Mouse (Mus musculus) urinary bladder, postnatal 10 days (tissue): ENCODE measurements around the gene Gm49369.
"Not testable (repeated sequence)": the region's sequence is repeated elsewhere in the genome, so short reads cannot be mapped to it uniquely, and the experiment has no call there.

Experiments
- DNase-seq: peaks from one replicate; pipeline ENCODE4 v3.0.0; 2022; ENCODE audit warnings: low spot score

Gene Gm49369

DNA sequence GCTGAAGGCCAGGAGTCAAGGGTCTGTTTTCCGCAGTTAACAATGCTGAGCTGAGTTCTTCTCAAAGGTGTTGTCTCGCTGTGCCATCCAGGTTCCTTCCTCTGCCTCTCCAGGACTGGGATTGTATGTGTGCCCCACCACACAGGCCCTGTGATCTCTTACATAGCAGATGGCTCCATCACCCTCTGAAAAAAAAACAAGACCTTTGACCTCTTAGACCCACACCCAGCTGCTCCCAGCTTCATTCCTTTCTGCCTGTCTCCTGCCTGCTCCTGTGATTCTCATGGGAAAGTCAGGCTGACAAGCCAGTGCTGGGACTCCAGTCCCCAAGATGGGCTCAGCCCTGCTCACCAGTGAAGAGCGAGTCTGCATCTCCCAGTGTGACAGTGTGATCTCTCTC is 54.0 kb downstream of the Gm49369 start:
- DNase-seq, result no peak

DNA sequence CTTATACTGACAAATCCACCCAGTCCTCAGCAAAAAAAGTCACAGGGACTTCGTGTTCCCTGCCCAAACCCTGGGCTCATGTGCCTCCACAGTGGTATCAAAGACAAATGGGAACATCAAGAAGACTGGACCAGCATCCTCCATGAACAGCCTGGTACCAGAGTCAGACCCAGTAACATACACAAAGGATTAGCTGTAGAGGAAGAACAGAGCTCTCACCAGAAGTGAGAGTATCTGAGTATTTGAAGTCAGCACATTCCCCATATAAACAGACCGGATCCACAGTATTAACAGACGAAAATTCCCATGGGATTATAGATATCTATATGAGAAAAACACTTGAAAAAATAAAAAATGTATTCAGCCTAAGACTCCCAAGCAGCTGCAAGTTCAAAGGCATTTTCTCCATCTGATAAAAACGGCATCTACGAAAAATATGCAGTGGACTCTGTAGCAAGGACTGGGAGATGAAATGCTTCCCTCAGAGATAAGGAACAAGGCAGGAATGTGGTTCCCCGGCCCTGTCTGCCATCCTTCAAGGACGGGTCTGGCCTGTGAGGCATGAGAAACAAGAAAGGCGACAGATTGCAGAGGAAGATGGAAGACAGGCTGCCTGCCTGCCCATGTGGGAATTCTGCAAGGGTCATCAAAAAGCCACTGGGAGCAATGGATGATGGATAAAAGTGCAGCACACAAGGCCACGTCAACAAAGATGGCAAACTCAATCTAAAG is 55.6 kb downstream of the Gm49369 start:
- DNase-seq, result no peak

DNA sequence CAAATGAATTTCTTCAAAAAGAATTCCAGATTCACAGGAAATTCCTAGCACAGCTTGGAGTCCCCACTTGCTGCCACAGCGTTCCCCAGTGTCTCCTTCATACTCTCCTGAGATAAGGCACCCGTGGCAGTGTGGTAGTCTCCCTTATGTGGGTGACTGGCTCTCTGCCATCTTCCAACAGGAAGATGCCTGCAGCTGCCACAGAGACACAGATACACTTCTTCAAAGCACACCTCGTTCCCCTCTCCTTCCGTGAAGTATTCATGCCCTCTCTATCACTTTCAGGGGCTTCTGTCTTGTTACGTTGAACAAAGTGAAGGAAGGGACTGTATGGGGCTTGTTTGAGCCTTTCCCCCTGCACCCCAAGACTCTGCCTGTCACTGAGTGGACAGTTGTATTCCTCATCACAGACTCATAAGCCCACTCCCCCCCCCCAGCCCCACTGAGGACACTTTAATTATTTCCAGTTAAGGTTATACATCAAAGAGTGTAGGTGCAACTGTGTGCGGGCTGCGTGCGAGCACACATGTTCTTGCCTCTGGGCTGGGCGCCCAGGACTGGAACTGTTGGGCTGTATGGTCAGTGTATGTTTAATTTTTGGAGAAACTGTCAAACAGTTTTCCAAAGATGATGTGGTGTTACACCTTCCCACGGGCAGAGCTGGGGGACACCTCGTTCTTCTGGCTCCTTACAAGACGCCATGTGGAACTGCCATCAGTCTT is 58.9 kb downstream of the Gm49369 start:
- DNase-seq, result no peak

DNA sequence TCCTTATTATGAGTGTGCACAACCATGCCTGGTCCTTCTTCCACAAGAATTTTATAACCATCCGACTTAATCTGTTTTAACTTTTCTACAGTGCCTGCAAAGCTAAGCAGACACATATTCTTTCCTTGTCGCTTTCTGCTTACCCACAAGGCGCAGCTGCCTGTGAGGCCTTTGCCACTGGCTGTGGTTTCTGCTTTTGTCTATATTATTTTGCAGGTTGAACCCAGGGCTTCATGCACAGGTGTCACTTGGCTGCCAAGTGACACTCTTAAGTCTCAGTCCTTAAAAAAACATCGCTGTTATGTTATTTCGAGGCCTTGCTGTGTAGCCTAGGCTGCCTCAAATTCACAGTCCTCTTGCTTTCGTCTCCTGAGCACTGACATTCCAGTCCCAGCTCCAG is 59.8 kb downstream of the Gm49369 start:
- no peak for DNase-seq

DNA sequence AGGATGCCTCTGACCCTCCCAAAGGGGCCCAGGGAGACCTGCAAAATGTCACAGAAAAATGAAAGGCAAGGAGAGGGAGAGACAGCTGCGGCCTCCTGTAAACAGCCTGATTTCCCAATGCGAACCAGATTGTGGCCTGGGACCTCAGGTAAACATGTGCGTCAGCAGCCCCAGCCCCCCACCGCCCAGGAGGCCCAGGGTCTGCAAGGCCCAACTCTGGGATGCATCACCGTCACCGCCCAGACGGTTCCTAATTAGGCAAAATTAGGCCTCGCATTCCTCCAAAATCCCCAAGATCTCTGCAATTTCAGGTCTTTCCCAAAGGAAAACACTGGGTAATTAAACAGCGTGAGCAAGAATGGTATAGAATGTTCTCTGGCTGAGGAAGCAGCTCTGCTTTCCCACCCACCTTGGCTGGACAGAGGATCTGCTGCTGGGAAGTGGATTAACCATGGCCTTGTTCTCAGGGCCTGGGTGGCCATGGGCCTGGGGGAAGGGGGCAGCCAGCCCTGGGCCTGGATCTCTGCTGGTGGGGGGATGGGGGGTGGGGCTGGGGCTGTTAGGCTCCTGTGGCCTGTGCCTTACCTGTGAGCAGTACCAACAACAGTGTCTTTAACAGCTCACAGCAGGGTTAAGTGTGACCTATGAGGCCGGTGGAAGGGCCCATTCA is 60.7 kb downstream of the Gm49369 start:
- DNase-seq, result not testable (repeated sequence)
